Mouse (Mus musculus): ENCODE measurements at regions not wholly inside any gene's neighbourhood (a gene's known extent, or its start where the extent isn't known, plus 50 kb on each side); places are given as distances from the start of the nearest gene placed in this dataset.

DNA sequence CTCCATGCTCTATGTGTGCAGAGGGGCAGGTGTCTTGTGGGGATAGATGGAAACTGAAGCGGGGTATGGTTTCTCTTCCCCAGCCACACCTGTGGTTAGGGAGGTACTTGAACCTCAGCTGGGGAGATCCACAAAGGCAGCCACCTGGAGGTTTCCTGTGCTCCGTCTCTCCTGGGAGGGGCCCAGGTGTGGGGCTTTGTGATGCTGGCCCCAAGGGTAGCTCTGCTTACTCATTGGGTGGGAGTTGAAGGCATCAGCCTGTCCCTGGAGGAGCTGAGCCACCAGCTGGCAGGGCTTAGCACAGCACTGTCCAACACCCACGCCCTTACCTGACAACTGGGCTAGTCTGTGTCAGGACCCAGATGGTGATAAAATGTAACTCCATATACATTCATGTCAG is 81.4 kb downstream of the Lhx2 start:
- no peak for ATAC-seq

DNA sequence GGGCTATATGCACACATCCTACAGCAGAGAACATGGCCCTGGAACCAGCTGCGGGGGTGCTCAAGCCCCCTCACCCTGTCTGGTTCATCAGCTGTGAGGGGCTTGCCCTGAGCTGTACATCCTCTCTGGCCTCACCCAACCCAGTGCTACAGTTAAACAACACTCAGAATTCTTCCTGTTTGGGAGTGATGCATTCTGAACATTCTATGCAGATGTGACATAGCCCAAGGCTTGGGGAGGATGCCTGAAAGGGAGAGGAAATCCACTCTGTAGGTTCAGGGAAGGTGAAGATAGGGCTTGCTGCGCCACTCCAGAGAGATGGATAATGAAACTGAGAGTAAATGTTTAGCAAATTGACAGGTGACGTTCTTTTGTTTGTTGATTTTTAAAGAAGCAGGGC is 83.3 kb downstream of the Lhx2 start:
- no peak for ATAC-seq

DNA sequence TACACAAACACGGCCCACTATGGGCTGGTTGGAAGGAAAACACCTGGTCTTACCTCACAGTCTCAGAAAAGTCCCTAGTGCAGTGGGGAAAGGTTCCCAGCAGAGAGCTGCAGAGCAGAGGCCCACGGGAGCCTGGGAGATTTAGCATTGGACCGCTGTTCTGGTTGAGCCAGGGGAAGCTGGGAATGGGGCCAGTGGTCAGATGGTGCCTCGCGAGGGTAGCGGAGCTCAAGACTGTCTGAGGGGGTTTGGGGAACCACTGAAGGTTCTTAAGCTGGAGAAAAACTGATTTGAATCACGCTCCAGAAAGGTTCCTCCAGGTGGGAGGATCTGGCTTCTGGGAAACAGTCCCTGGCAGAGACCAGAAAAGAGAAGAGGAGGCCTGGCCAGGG is 84.8 kb downstream of the Lhx2 start:
- no peak for ATAC-seq

DNA sequence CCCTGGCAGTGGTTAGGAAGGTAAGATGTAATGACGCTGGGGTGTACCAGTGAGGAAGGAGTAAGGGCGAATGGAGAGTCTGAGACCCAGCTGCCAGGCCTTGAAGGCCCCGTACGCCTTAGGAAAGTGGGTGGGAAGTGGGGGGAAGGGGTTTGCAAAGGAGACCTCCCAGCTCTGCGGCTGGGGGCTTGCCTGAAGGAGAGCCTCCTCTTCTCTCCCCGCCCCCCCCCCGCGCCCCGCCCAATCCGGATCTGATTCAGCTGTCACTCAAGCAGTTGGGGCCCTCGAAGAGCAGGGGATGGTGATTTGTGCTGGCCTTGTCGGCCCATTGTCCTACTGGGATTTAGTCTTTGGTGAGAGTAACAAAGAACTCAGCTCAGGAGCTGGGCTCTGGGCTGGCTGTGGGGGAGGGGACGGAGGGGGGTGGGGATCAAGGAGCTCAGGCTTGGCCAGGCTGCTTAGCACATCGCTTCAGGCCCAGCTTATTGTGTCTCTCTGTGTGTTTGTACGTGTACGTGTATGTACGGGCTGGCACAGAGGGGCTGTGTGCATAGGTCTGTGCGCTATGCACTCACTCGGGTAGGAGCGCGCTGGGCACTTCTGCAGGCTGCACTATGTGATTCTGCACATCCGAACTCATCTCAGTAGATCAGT is 85.3 kb downstream of the Lhx2 start:
- no peak for ATAC-seq

GRCm38 (mm10) chr2:38424976-38425375 is 85.9 kb downstream of the Lhx2 start:
- ATAC-seq: no peak

- peak; percentile 58 for ATAC-seq
These were observed 81.6 kb upstream of the Nek6 start for GRCm38 (mm10) chr2:38429752-38430378.

- no peak for ATAC-seq
These were observed 79.9 kb upstream of the Nek6 start for GRCm38 (mm10) chr2:38431546-38431945.

DNA sequence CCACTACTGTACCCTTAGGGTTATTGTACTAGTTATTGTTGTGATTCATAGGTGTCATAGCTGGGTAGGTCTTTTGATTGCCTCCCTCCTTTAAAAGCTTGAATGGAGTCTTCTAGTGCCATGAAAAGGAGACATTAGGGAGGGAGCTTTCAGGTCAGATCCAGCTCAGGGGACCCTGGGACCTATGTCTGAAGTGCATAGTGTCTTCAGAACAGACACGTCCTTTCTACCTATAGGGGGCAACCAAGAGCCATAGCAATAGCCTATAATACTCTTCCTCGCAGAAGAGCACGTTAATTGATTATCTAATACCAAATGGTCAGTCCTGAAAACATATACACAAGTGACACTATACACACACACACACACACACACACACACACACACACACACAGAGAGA is 77.7 kb upstream of the Nek6 start:
- ATAC-seq: no peak

- ATAC-seq: no peak
These were observed 74.7 kb upstream of the Nek6 start for GRCm38 (mm10) chr2:38436701-38437100.

- no peak for ATAC-seq
These were observed 72.3 kb upstream of the Nek6 start for GRCm38 (mm10) chr2:38439191-38439590.

DNA sequence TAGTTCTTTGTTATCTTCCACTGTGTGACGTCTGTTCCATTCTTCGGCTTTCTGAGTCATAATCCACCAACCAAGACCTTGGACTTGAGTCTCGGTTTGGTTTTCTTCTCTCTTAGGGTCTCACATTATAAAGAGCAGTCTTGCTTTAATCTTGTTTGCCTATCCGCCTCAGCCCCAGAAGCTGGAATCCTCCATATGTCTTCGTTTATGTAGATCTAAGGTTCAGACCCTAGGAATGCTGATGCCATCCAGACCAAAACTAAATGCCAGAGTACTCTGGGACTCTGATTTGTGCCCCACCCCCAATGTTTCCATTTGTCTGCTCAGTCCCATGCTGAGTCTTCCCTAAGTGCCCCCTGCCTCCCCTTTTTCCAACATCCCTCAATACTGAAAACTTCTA is 71.5 kb upstream of the Nek6 start:
- no peak for ATAC-seq

DNA sequence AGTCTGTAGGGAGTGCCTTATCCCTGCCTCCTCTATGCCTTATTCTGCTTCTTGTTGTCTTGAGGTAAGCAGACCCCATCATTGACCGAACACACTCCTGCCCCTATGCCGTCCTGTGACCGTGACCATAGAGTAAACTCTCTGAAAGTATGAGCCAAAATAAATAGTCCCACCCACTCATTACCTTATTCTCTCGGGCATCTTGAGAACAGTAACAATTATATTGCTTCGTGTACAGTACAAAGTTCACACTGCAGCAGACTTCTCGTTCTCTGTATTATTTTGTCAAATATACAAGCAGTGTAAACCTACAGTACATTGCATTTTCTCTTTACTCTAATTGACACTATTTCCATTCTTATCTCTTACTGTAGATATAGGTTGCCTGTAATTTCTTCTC is 62.4 kb upstream of the Nek6 start:
- ATAC-seq: no peak

GRCm38 (mm10) chr2:38456571-38456970 is 54.9 kb upstream of the Nek6 start:
- no peak for ATAC-seq

GRCm38 (mm10) chr2:38460367-38460766 is 51.1 kb upstream of the Nek6 start:
- no peak for ATAC-seq

GRCm38 (mm10) chr2:38460825-38461540 is 50.5 kb upstream of the Nek6 start:
- no peak for ATAC-seq
